Mouse (Mus musculus) granulocyte monocyte progenitor cell, adult 5-6 weeks (primary cell): Measurements from ENCODE around the gene Gm20431. TPM values are rescaled to one million over a fixed set of nuclear protein-coding genes. Genes with fewer than 3 reads are reported as not detected.

Source experiments
- ATAC-seq: replicated peaks from 2 replicates; pipeline ENCODE4 v1.8.0; 2016; ENCODE audit warnings: mild to moderate bottlenecking, moderate TSS enrichment, inconsistent platforms; ENCODE audit not compliant: poor library complexity, severe bottlenecking
- total RNA-seq, 2 experiments: library from RNA; stranded (forward) in 1 of 2; stranded (reverse) in 1 of 2; fragments of 200-712, 200-1000 nt in 1 of 2; fragments of >200 nt in 1 of 2; fragmentation: Nextera tagmentation in 1 of 2; gene quantifications; 2 replicates each; pipeline ENCODE4 v1.2.3; 2014 to 2017

Gm20431 gene
- 4.6 and 11.6 TPM in 2 replicates for total RNA-seq (2014; fragmentation: Nextera tagmentation)
- not detected in 2 replicates for total RNA-seq (2017)

DNA sequence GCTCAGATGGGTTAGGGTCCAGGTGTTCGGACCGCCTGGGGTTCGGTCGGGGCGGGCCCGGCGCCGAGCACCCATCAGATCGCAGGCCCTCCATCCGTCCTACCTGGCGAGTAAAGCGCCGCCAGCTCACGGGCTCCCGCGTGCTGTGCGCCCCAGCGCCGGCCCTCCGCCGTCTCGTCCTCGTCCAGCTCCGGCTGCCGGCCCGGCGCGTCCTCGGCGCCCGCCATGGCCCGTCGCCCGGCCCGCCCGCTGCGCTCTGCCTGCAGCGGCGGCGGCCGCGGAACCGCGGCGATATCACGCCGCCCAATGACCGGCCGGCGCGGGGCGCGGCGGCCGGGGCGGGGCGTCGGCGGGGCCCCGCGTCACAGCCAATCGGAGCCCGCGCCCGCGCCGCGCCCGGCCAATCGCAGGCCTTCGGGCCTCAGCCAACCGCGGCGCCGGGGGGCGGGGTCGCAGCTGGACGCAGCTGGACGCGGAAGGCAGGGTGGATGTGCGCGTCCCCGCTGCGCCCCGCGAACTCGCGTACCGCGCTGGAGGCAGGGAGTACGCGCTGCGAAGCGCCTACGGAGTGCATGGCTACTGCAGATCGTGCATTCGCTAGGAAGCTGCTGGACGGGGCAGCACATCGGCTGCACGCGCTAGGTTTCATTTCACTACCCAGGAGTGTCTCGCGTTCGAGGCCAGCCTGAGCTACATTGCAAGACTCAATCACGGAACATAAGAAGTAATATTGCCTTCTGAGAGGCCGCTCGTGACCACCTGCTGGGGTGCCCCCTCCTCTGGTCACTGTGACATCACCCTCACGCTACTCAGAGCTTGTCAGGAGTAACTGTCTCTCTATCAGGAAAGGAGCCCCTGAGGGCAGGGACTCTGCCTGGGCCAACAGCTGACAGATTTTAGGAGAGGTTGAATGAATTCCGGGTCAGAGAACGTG lies at the start of gene Gm20431:
TSS of gene Gm20431 (minus strand) at position 227 of the 934 bp plus-strand sequence.
- ATAC-seq: peak; percentile 77

GRCm38 (mm10) chr2:167710574-167710973 lies 49.3 kb upstream of the Gm20431 start:
- peak; percentile 72 for ATAC-seq

GRCm38 (mm10) chr2:167709969-167710368 lies 48.7 kb upstream of the Gm20431 start:
- peak; percentile 63 for ATAC-seq

- ATAC-seq: no peak
Measured at GRCm38 (mm10) chr2:167708373-167708772, 47.1 kb upstream of the Gm20431 start.

GRCm38 (mm10) chr2:167706183-167706939 lies 45.1 kb upstream of the Gm20431 start:
- no peak for ATAC-seq

DNA sequence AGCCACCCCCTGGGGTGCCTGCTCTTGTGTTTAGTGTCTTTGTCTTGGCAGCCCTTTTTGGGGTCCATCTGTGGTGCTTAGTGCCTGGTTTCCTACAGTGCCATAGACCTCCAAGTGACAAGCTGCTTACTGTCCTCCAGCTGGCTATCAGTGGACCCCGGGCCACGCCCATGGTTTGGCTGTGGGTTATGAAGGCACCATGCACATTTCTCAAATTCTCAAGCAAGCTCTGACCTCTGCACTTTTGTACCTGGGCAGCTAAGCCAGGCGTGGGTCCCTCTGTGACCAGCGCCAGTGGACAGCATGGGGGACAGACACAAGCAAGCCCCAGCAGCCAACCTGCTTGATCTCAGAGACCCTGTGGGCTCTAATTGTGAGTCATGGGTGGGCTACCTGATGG lies 43.1 kb upstream of the Gm20431 start:
- ATAC-seq: no peak

DNA sequence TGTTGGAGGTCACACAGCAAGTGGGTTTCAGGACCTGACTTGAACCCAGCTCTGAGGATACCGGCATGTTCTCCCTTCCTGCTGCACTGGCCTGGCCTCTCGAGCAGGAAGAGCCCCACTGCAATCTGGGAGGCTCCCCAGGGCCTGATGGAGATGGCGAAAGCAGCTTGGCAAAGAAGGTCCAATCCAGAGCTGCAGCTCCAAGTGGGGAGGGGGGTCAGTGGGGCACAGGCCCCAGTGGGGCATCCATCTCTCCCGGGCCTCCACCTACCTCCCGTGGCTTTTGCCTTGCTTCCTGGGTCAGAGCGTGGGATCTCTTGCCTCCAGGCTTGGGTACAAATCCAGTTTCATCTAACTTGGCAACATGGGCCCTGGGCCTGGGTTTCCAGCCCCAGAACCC lies 40.8 kb upstream of the Gm20431 start:
- ATAC-seq: no peak

GRCm38 (mm10) chr2:167701472-167701871 lies 40.2 kb upstream of the Gm20431 start:
- ATAC-seq: peak; percentile 50

DNA sequence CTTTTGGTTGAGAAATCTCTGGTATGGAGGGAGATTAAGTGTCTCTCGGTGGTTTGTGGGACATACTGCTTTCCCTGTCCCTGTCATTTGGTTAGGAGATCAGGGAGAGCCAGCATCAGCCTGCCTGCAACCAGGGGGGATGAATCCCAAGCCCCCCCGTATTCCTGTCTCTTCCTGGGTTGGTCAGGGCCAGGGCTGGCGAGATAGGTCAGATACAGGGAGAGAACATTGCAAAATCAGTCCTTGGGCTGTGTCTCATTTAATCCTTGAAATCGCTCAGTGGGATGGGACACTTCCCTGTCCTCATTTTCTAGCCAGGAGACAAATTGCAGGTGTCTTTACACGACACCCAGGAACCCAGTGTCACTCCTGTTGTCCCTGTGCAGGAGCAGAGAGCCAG lies 38.7 kb upstream of the Gm20431 start:
- no peak for ATAC-seq

DNA sequence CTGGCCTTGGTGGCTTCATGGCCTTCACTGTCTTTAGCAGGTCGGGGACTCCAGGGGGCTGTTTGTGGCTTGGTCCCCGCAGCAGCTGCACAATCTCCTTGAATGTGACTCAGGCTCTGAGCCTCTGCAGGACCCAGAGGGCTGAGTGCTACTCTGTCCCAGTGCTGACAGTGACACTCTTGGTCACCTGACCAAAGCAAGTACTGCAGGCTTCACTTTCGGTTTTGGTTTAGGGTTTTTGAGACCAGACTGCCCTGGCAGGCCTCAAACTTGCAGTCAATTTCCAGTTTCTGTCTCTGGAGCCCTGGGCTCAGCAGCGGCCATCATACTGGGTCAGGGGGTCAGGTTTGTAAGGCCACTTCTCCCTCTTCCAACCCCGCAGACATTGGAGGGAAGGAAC lies 36.6 kb upstream of the Gm20431 start:
- ATAC-seq: peak; percentile 85

DNA sequence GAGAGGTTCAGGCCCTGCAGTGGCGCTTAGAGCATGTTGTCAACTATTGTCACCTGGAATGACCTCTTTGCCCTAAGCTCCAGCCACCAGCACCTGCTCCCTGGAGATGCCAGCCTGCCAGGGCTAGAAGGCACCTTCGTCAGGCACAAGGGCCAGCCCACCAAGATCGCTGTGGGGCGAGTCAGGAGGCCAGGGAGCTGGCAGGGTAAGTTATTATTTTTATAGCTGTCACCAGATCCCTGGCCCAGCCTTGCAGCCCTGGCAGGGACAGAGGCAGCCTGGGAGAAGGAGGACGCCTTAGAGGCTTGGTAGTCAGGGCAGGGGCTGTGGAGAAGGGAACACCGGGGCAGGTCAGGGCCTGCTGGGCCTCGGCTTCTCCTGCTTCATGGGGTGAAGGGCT lies 34.8 kb upstream of the Gm20431 start:
- ATAC-seq: no peak

GRCm38 (mm10) chr2:167695491-167695890 lies 34.2 kb upstream of the Gm20431 start:
- ATAC-seq: no peak

DNA sequence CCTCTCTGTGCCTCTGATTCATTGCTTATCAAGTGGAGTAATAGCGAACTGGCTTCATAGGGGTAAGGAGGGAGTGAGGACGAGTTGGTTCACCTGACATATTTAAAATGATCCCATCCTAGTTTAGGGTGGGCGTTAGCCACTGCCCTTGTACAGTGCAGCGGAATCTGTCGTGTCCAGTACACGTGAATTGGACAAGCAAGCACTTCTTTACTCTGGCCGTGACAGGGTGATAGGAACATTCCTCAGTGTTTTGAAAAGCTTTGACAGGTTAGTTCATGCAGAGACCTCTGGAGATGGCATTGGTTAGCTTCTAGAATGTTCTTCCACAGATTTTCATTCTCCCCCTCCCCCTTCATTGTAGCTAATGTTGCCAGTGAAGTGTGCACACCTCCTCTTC lies 33.7 kb upstream of the Gm20431 start:
- no peak for ATAC-seq

DNA sequence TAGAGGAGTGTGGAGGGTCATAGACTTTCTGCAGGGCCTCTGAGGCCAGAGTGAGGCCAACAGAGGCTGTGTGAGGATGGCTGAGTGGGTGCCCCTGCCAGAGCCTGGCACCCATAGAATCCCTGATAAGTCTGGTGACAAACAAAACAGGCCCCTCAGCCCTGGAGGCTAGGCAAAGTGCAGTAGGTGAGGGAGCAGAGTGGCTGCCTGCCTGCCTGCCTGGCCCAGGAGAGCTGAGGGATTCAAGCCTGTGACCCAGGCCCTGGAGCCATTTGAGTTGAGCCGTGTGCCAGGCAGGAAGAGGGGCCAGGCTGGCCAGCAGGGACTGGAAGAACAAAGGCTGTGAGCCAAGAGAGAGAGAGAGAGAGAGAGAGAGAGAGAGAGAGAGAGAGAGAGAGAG lies 32.9 kb upstream of the Gm20431 start:
- ATAC-seq: no peak

GRCm38 (mm10) chr2:167693540-167693939 lies 32.2 kb upstream of the Gm20431 start:
- no peak for ATAC-seq

GRCm38 (mm10) chr2:167692831-167693230 lies 31.5 kb upstream of the Gm20431 start:
- no peak for ATAC-seq

- no peak for ATAC-seq
Measured at GRCm38 (mm10) chr2:167691871-167692661, 30.8 kb upstream of the Gm20431 start.

DNA sequence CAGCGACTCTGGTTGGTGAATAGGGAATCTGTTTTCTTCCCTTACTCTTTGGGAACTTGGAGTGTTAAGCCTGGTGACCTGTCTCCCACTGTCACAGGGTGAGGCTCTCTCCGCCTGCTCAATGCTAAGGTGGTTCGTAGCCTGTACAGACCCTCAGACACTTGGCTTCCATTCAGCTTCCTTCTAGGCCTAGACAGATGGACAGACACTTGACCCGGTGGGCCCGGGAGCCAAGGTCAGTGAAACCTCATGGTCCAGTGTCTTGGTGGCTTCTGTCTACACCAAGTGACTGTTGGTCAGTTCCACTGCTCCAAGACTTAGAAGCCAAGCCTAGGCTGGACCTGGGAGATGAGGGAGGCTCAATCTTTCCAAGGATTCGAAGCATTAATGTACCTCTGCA lies 30.1 kb upstream of the Gm20431 start:
- no peak for ATAC-seq

DNA sequence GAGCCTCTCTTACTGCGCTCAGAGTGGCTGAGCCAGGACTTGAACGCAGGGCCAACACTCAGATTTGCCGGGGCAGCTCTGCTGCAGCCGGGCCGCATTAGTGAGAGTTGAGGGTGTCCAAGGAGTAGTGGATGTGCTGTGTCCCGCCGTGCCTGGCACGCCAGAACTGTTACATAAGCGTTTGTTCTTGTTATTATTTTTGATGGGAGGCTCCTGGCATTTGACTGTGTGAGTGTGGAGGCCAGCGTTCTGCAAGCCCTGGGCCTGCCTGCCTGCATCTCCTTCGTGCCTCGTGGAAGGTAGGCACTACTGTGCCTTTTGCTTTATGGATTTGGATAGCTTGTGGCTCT lies 29.6 kb upstream of the Gm20431 start:
- no peak for ATAC-seq

DNA sequence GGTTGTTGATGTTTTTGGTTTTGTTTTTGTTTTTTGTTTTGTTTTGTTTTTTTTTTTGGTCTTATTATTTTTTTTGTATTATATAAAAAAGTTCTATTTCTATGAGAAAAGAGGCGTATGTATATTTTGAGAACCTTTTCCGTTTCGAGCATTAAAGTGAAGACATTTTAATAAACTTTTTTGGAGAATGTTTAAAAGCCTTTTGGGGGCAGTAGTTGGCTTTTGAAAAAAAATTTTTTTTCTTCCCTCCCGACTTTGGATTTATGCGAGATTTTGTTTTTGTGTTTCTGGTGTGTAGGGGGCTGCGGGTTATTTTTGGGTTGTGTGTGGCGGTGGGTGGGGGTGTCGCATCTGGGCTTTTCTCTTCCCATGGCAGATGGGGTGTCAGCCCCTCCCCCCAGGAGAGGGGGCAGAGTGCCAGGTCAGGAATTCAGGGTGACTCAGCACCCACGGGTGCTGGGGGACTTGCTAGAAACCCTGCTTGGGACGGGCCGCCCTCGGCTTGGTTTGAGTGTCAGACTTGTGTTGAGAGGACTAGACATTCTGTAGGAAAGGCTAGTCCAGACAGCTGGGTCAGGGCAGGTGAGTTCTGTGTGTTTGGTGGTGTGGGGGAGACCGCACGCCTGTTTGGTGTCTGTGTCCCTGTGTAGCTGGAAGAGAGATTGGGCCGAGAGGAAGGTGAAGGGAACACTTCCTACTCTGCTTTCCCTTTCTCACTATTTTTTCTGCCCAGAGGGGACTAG lies 29.1 kb upstream of the Gm20431 start:
- ATAC-seq: no peak
